Mouse (Mus musculus) layer of hippocampus, adult 9-11 months (tissue): ENCODE measurements around the gene Vps16.
A peak's percentile ranks its signal among the peaks of the same experiment; 100 is the strongest.

Experiments
- DNase-seq: peaks from one replicate; pipeline ENCODE4 v3.0.0; 2022

Vps16 gene

GRCm38 (mm10) chr2:130423397-130424125, 578 bp upstream of the Vps16 start:
- DNase-seq = peak; percentile 78

DNA sequence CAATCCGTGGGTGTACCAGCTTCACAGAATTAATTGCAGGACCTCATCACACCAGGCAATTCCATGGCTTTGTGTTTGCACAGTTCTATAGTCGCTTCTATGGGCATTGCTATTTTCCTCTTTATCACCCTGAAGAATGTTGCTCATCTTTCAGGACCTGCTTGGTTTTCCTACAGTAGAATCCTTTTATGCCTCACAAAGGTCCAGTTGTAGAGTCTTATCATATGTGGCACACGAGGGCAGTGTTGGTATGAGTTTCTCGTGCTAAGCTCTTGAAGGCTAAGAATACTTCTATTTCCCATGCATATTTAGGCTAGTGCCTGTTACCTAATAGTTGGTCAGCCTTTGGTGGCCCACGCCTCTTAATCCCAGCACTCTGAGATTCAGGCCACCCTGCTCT, 973 bp downstream of the Vps16 start:
- DNase-seq = no peak

DNA sequence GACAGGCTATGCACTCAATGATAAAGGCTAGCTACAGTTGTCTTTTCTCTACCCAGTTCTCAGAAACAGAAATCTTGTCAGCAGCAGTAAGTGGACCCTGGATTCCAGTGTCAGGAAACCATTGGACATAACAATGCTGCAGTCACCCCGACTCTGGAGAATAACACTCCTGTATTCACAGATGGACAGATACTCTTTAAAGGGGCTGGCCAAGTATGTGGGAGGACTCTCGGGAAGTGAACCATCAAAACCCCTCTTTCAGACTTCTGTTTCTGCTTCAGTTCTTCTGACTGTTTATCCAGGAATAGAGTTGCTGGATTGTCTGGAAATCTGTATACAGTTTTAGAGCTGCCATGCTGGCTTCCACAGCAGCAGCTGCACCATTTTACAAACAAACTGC, 5.7 kb downstream of the Vps16 start:
- DNase-seq = no peak

GRCm38 (mm10) chr2:130430484-130430883, 6.3 kb downstream of the Vps16 start:
- no peak for DNase-seq

DNA sequence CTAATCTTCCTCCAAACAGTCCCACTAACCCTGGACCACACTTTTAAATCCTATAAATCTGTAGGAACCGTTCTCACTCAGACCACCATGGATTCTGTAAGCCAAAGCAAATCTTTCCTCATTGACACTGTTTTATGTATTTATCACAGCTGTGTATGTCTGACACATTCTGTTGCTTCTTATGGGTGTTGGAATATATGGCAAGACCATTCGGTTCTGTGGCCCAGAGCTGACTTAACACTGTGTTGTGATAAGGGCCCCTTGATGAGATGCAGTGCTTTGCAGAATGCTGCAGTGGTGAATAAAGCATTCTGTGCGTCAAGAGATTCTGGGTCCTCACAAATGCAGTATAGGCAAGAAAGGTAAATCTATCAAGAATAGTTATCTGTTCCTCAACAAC, 8.0 kb downstream of the Vps16 start:
- no peak for DNase-seq

DNA sequence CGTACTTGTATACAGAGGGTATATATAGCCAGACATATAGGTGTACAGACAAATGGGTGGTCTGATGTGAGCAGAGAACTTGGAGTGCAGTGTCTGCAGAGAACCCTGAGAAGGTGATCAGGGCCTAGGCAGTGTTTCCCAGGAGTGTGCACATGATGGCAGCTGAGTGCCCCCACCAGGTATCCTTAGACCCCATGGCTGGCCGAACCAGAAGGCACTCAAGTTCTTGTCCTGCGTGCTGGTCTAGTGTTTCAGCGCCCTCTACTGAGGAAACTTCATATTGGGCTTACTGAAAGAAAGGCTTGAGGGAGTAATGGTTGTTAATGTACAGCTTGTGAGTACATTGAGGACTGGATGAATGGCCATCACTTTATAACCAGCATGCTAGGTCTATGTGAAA, 9.0 kb downstream of the Vps16 start:
- no peak for DNase-seq

DNA sequence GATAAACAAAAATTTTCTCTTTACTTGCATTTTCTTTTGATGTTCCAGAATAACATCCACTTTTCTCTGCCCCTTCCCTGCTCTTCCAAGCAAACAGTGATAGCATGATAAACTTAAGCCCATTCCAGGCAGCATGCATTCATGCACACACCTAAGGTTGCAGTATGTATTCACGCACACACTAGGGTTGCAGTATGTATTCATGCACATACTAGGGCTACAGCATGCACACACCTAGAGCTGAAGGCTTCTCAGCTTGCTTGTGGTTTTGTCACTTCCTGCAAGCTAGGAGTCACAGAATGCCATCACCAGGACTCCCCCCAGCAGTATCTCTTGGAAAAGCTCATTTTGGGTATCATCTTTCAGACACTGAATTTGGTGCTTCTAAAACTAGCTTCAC, 12.6 kb downstream of the Vps16 start:
- DNase-seq = no peak

DNA sequence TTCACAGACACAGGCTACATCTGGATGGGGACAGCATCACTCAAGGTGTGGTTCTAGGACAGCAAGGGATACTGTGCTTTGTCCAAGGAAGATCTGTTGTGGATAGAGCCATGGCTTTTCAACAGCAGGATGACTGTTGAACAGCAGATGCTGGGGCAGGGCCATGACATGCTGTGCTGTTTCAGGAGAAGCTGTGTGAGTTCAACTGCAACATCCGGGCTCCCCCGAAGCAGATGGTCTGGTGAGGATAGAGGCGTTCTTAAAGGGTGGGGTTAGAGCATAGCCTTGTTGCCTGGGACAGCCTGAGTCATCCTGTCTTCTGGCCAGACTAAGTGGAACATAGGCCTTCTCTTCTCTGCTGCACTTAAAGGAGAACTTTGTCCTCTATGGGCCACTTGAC, 14.7 kb downstream of the Vps16 start:
- DNase-seq = peak; percentile 42

DNA sequence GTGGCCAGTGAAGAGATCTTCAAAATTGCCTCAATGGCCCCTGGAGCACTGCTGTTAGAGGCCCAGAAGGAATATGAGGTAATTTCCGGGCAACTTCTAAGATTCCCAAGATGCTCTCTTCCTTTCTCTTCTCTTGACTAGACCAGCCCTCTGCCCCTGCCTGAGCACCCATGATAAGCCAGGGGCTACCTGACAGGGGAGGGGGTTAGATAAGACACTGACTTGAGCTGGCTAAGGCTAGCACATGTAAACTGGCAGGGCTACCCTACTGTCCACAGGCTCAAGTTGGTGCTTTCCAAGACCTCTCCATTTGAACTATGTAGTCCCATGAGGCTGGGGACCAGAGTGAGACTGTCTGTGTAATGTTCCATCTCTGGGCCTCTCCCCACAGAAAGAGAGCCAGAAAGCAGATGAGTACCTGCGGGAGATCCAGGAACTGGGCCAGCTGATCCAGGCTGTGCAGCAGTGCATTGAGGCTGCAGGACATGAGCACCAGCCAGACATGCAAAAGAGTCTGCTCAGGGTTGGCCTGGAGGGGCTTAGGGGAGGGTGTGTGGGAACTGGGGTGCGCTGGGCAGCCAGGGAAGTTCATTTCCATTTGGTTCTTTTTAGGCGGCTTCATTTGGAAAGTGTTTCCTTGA, 15.8 kb downstream of the Vps16 start:
- no peak for DNase-seq

GRCm38 (mm10) chr2:130442162-130442561, 18.0 kb downstream of the Vps16 start:
- DNase-seq = no peak

- DNase-seq = no peak
Measured at GRCm38 (mm10) chr2:130448449-130448848, 24.3 kb downstream of the Vps16 start.

GRCm38 (mm10) chr2:130449021-130449793, 25.1 kb downstream of the Vps16 start:
- no peak for DNase-seq

GRCm38 (mm10) chr2:130449794-130450433, 25.8 kb downstream of the Vps16 start, which contains the start of gene Ptpra:
Gene Ptpra (plus strand): TSS chr2:130450278.
- peak; percentile 89 for DNase-seq

DNA sequence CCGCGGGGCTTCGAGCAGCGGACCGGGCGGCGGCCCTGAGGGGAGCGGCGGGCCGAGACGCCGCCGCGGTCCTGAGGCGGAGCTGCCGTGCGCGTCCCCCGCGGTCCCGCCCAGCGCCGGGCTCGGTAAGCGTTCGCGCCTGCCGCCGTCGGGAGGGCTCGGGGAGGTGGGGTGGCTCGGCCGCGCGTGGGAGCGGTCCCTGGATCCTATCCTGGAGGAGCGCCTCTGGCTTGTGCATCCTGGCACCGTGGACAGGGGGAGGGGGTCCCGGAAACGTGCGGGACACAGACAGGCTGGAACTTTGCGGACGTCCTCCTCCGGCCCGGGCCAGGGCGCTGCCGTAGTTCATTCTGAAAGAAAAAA, 26.3 kb downstream of the Vps16 start:
- peak; percentile 72 for DNase-seq

GRCm38 (mm10) chr2:130451086-130451726, 27.1 kb downstream of the Vps16 start:
- DNase-seq = no peak

DNA sequence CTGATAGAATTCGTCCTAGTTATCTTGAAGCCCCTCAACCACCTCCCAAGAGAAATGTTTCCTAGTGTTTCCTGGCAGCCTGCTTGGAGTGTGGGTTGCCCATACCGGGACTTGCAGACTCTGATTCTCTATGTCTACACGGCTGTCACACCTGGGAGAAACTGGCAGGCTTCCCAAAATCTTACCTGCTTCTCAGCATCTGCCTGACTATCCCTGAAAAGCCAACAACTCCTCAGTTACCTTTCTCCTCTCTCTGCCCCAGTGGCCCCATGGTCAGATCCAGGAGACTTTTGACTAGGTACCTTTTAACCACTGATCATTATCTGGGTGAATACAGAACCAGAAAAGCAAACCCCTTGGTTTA, 27.6 kb downstream of the Vps16 start:
- DNase-seq = no peak

DNA sequence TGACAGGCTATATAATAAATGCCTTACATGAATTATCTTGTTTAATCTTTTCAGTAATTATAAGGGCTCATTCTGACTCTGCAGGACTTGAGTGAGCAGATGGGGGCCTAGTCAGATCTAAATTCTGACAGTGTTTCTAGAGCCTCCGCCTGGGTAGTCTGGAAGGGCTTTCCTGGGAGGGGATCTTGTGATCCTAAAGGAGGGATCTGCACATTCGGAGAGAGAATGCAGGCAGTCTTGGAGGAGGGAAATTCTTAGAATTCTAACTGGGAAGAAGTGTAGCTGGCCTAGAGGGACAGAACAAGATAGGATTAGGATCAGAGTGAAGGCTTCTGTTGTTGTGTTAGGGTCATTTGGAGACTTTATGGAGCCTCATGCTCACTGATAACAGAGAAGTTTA, 28.1 kb downstream of the Vps16 start:
- no peak for DNase-seq

- DNase-seq = no peak
Measured at GRCm38 (mm10) chr2:130453421-130453820, 29.3 kb downstream of the Vps16 start.

DNA sequence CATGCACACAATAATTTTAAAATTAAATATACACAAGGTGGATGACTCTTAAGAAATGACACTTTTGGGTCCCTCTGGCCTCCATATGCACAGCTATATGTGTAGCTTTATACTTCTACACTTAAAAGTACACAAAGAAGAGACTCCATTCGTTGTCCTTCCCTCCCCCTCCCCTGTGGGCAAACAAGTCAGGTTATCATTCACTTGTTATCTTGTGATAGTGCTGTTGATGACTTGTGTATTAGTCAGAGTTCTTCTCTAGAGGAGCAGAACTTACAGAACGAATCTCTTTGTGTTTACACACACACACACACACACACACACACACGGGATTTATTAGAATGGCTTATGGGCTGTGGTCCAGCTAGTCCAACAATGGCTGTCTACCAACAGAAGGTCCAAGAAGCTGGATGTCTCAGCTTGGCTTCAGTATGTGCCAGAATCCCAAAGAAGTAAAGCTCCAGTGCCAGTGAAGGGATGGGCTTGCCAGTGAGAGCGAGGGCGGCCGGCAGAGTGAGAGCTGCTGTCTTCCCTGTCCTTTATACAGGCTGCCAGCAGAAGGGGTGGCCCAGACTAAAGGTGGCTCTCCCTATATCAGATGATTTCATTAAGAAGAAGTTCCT, 30.7 kb downstream of the Vps16 start:
- DNase-seq = peak; percentile 52

DNA sequence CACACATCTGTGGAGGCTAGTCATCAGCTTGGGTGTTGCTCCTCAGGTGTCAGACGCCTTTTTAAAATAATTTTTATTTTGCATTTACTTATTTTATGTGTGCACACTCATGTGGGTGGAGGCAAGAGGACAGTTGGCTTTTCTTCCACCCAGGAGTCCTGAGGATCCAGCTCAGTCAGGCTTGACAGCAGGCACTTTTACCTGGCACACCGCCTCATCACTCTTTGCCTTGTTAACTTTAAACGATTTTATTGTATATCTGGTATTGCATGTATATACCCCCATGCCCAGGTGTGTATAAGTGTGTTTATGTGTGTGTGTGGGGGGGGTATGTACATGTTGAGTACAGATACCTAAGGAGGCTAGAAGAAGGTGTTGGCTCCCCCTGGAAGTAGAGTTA, 33.7 kb downstream of the Vps16 start:
- no peak for DNase-seq

- DNase-seq = no peak
Measured at GRCm38 (mm10) chr2:130459576-130459975, 35.4 kb downstream of the Vps16 start.

DNA sequence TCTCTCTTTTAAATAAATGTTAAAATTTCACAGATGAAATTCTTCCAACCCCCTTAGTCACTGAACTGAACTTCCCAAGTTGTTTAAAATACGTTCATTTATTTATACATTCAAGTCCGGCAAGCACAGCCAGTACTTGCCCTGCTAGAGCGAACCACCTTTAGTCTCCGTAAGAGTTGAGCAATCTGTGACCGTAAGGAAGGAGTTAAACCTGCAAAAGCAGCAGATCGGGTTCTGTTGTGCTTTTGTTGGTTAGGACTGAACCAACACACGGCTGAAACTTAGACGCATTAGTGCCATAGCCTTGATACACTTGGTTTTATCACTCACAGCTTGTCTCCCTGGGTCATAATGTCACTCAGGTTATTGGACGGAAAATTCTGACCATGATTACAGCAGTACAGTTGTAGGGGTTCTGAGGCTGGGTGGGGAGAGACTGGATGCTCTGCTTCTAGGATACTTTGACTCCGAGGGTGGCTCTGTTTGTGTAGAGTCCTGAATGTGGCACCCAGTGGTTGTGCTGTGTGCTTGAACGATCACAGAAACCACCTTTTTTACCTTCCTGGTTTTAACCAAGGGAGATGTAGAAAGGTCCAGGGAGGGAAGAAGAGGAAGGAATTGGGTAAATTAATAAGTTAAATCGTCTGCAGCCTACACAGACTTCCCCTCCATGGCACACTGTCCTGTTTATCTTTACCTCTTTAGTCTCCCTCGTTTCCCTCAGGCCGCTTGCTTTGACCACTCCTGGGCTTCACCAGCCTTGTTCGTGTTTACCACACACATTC, 37.3 kb downstream of the Vps16 start:
- no peak for DNase-seq
